Mouse (Mus musculus) heart, embryonic 15.5 days (tissue): ENCODE data around the gene Ate1. TPM values are rescaled to one million over a fixed set of nuclear protein-coding genes. Genes with fewer than 3 reads are reported as not detected.

Experiments used
- ATAC-seq: fragments of 200-750 bp; cut with Nextera tagmentation; replicated peaks from 2 replicates; pipeline ENCODE4 v1.8.0; 2017; ENCODE audit warnings: low read depth, moderate TSS enrichment; ENCODE audit not compliant: insufficient number of reproducible peaks, insufficient read depth, low FRiP score
- H3K27ac ChIP-seq: fragments of 300-500 bp; sonication (generic); 2 replicates; pipeline ENCODE4 v1.5.1; 2015; ENCODE audit warnings: mild to moderate bottlenecking, inconsistent platforms
- H3K27me3 ChIP-seq: fragments of 300-500 bp; sonication (generic); 2 replicates; pipeline ENCODE4 v1.6.1; 2015; ENCODE audit warnings: inconsistent platforms
- H3K36me3 ChIP-seq: fragments of 300-500 bp; sonication (generic); 2 replicates; pipeline ENCODE4 v1.6.1; 2015; ENCODE audit warnings: mild to moderate bottlenecking, inconsistent platforms
- H3K4me1 ChIP-seq: fragments of 300-500 bp; sonication (generic); replicated peaks from 2 replicates; pipeline ENCODE4 v1.6.1; 2015; ENCODE audit warnings: inconsistent platforms
- H3K4me2 ChIP-seq: fragments of 300-500 bp; sonication (generic); 2 replicates; pipeline ENCODE4 v1.6.1; 2015; ENCODE audit warnings: inconsistent platforms, mild to moderate bottlenecking, moderate library complexity
- H3K4me3 ChIP-seq: fragments of 300-500 bp; sonication (generic); 2 replicates; pipeline ENCODE4 v1.5.1; 2015; ENCODE audit warnings: mild to moderate bottlenecking, inconsistent platforms
- H3K9ac ChIP-seq: fragments of 300-500 bp; sonication (generic); 2 replicates; pipeline ENCODE4 v1.6.1; 2015; ENCODE audit warnings: mild to moderate bottlenecking, inconsistent platforms
- H3K9me3 ChIP-seq: fragments of 300-500 bp; sonication (generic); replicated peaks from 2 replicates; pipeline ENCODE4 v1.6.1; 2016; ENCODE audit warnings: inconsistent platforms
- WGBS: fragments of 180-500 bp; shearing (Covaris S2); methylation state at CpG from one replicate; pipeline ENCODE4 v1.1.7; 2015; ENCODE audit warnings: mixed read lengths; 5-methylcytosine and 5-hydroxymethylcytosine counted together
- polyA plus RNA-seq: library from polyadenylated mRNA; unstranded; fragments of >200 nt; fragmentation: Nextera tagmentation; extraction: Ambion mirVana; gene quantifications from 2 replicates; pipeline ENCODE4 v1.2.1, GENCODE M21; 2015

Gene Ate1
- polyA plus RNA-seq, 1 experiment from 2014 or later: 63.7 TPM

GRCm38 (mm10) chr7:130368827-130369641 lies 151.1 kb downstream of the Ate1 start:
- 45% methylated on average over 24 of the region's 24 CpGs for WGBS
- no peaks in the 10 kb centered on the region for H3K4me1 ChIP-seq
- no peak for ATAC-seq
- no peak overlapping the region for H3K4me3 ChIP-seq
- H3K27me3 ChIP-seq: no peaks in the 10 kb centered on the region
- H3K9me3 ChIP-seq: 0 out of 2 replicates have a peak, but pooled peaks cover 6% of the 10 kb centered on the region
- H3K27ac ChIP-seq: no peak overlapping the region
- H3K4me2 ChIP-seq: peak overlapping the region; percentile 10; the same call in 1 of the 2 replicates
- H3K36me3 ChIP-seq: no peaks in the 10 kb centered on the region
- H3K9ac ChIP-seq: no peak overlapping the region

- Histone ChIP-seq H3K36me3 (no peaks in the 10 kb centered on the region), H3K9me3 (0 out of 2 replicates have a peak, but pooled peaks cover 6% of the 10 kb centered on the region), H3K4me2 (0 out of 2 replicates have a peak overlapping the region, but pooled peaks have one; percentile 10), H3K4me1 (no peaks in the 10 kb centered on the region), H3K27ac (no peak overlapping the region), H3K9ac (no peak overlapping the region), H3K27me3 (no peaks in the 10 kb centered on the region), H3K4me3 (no peak overlapping the region)
- no peak for ATAC-seq
- WGBS: 54% methylated on average over 13 of the region's 13 CpGs
Observed at GRCm38 (mm10) chr7:130368036-130368826, 151.9 kb downstream of the Ate1 start.

GRCm38 (mm10) chr7:130367222-130368035 lies 152.7 kb downstream of the Ate1 start:
- H3K36me3 ChIP-seq: no peaks in the 10 kb centered on the region
- ATAC-seq: no peak
- 56% methylated on average over 12 of the region's 12 CpGs for WGBS

GRCm38 (mm10) chr7:130365711-130366110 lies 154.5 kb downstream of the Ate1 start:
- Histone ChIP-seq H3K4me3 (no peak overlapping the region), H3K36me3 (no peaks in the 10 kb centered on the region), H3K9me3 (0 out of 2 replicates have a peak, but pooled peaks cover 6% of the 10 kb centered on the region), H3K27me3 (no peaks in the 10 kb centered on the region), H3K9ac (no peak overlapping the region), H3K27ac (no peak overlapping the region), H3K4me1 (no peaks in the 10 kb centered on the region), H3K4me2 (no peak overlapping the region)
- no peak for ATAC-seq
- 90% methylated on average over 10 of the region's 10 CpGs for WGBS

More at GRCm38 (mm10) chr7:130367222-130368035, 152.7 kb downstream of the Ate1 start:
- Histone ChIP-seq H3K4me2 (no peak overlapping the region), H3K9ac (no peak overlapping the region), H3K9me3 (0 out of 2 replicates have a peak, but pooled peaks cover 6% of the 10 kb centered on the region), H3K4me3 (no peak overlapping the region), H3K4me1 (no peaks in the 10 kb centered on the region), H3K27ac (no peak overlapping the region), H3K27me3 (no peaks in the 10 kb centered on the region)

Other genes with a start within 250 kb of the Ate1 start
- 115 and 118 TPM in 2 replicates for gene Nsmce4a, start 52.7 kb upstream of the Ate1 start, polyA plus RNA-seq
- 43.2 and 46.8 TPM in 2 replicates for gene Tacc2, start 57.1 kb upstream of the Ate1 start, polyA plus RNA-seq